Mouse (Mus musculus) midbrain, embryonic 13.5 days (tissue): Measurements from ENCODE around the gene Ptger4. TPM values are rescaled to one million over a fixed set of nuclear protein-coding genes. Genes with fewer than 3 reads are reported as not detected.

ENCODE experiments used
- ATAC-seq: fragments of 200-750 bp; cut with Nextera tagmentation; 2 replicates; pipeline ENCODE4 v1.8.0; 2017; ENCODE audit warnings: mild to moderate bottlenecking, moderate TSS enrichment, moderate library complexity
- H3K27ac ChIP-seq: fragments of 300-500 bp; sonication (generic); 2 replicates; pipeline ENCODE4 v1.5.1; 2015; ENCODE audit warnings: inconsistent platforms, mild to moderate bottlenecking, moderate library complexity
- H3K27me3 ChIP-seq: fragments of 300-500 bp; sonication (generic); 2 replicates; pipeline ENCODE4 v1.6.1; 2015; ENCODE audit warnings: mild to moderate bottlenecking, inconsistent platforms
- H3K36me3 ChIP-seq: fragments of 300-500 bp; sonication (generic); 2 replicates; pipeline ENCODE4 v1.6.1; 2015; ENCODE audit warnings: mild to moderate bottlenecking, inconsistent platforms
- H3K4me1 ChIP-seq: fragments of 300-500 bp; sonication (generic); replicated peaks from 2 replicates; pipeline ENCODE4 v1.6.1; 2015; ENCODE audit warnings: inconsistent platforms
- H3K4me2 ChIP-seq: fragments of 300-500 bp; sonication (generic); replicated peaks from 2 replicates; pipeline ENCODE4 v1.6.1; 2015; ENCODE audit warnings: moderate library complexity, mild to moderate bottlenecking, inconsistent platforms
- H3K4me3 ChIP-seq: fragments of 300-500 bp; sonication (generic); replicated peaks from 2 replicates; pipeline ENCODE4 v1.5.1; 2015; ENCODE audit warnings: mild to moderate bottlenecking, inconsistent platforms
- H3K9ac ChIP-seq: fragments of 300-500 bp; sonication (generic); replicated peaks from 2 replicates; pipeline ENCODE4 v1.6.1; 2015; ENCODE audit warnings: mild to moderate bottlenecking, inconsistent platforms
- H3K9me3 ChIP-seq: fragments of 300-500 bp; sonication (generic); 2 replicates; pipeline ENCODE4 v1.6.1; 2016; ENCODE audit warnings: mild to moderate bottlenecking, inconsistent platforms
- WGBS: fragments of 180-500 bp; shearing (Covaris S2); methylation state at CpG from one replicate; pipeline ENCODE4 v1.1.7; 2015; 5-methylcytosine and 5-hydroxymethylcytosine counted together
- polyA plus RNA-seq: library from polyadenylated mRNA; unstranded; fragments of >200 nt; fragmentation: Nextera tagmentation; extraction: Ambion mirVana; gene quantifications from 2 replicates; pipeline ENCODE4 v1.2.1, GENCODE M21; 2015

The Ptger4 gene
- polyA plus RNA-seq, 1 experiment from 2014 or later = 0.90 TPM

- WGBS = 59% methylated on average over 4 of the region's 4 CpGs
Measured at GRCm38 (mm10) chr15:5187116-5187515, 56.9 kb downstream of the Ptger4 start.

DNA sequence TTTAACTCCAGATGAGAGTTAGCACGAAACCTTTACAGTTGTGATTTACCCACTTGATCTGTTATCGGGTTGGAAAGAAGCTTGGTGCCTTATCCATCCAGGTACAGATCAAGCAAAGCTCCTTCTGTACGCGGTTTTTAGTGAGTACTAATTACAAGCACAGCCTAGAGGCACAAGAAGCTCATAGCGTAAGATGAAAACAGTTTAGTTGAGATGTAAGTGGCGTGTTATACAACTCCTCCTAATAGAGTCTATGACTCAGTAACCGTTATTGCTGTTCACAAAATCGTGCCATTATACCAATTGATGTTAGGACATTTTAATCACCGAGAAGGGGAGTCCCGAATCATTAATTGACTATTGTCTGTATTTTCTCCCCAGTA, 57.7 kb downstream of the Ptger4 start:
- peaks cover 7% of the 10 kb centered on the region for H3K36me3 ChIP-seq
- H3K27ac ChIP-seq = peak overlapping the region; percentile 85
- WGBS = 40% methylated on average over 10 of the region's 10 CpGs
- H3K9me3 ChIP-seq = no peaks in the 10 kb centered on the region
- H3K4me1 ChIP-seq = peaks cover 22% of the 10 kb centered on the region
- peak overlapping the region; percentile 81 for H3K9ac ChIP-seq
- peak overlapping the region; percentile 89 for H3K4me3 ChIP-seq
- peak; percentile 3 for ATAC-seq
- no peaks in the 10 kb centered on the region for H3K27me3 ChIP-seq
- peak overlapping the region; percentile 73 for H3K4me2 ChIP-seq

More at GRCm38 (mm10) chr15:5187116-5187515, 56.9 kb downstream of the Ptger4 start:
- Histone ChIP-seq H3K27ac (no peak overlapping the region), H3K4me2 (no peak overlapping the region), H3K4me1 (peaks cover 22% of the 10 kb centered on the region), H3K36me3 (peaks cover 12% of the 10 kb centered on the region), H3K27me3 (no peaks in the 10 kb centered on the region), H3K9ac (no peak overlapping the region), H3K4me3 (no peak overlapping the region), H3K9me3 (no peaks in the 10 kb centered on the region)
- ATAC-seq = no peak

GRCm38 (mm10) chr15:5185366-5186292, 58.4 kb downstream of the Ptger4 start, which contains the start of gene Ttc33:
Gene Ttc33 (plus strand): TSS chr15:5185525.
- H3K4me3 ChIP-seq = peak within 1 kb of the TSS; percentile 89
- peak within 1 kb of the TSS; percentile 73 for H3K4me2 ChIP-seq
- no peaks in the 10 kb centered on the region for H3K9me3 ChIP-seq
- H3K27me3 ChIP-seq = no peaks in the 10 kb centered on the region
- ATAC-seq = peak; percentile 95
- peaks cover 22% of the 10 kb centered on the region for H3K4me1 ChIP-seq
- peaks cover 6% of the 10 kb centered on the region; the same call in 1 of the 2 replicates for H3K36me3 ChIP-seq
- H3K27ac ChIP-seq = peak within 1 kb of the TSS; percentile 85
- WGBS = under 1% methylated on average over 55 of the region's 55 CpGs
- peak within 1 kb of the TSS; percentile 81 for H3K9ac ChIP-seq

- peak overlapping the region; percentile 85 for H3K27ac ChIP-seq
- peak overlapping the region; percentile 73 for H3K4me2 ChIP-seq
- H3K36me3 ChIP-seq = no peaks in the 10 kb centered on the region
- H3K9me3 ChIP-seq = no peaks in the 10 kb centered on the region
- 48% methylated on average over 10 of the region's 11 CpGs for WGBS
- H3K9ac ChIP-seq = peak overlapping the region; percentile 81
- H3K4me1 ChIP-seq = peaks cover 22% of the 10 kb centered on the region
- H3K27me3 ChIP-seq = no peaks in the 10 kb centered on the region
- ATAC-seq = peak; percentile 71
- H3K4me3 ChIP-seq = peak overlapping the region; percentile 89
Measured at GRCm38 (mm10) chr15:5184668-5185330, 59.2 kb downstream of the Ptger4 start.

GRCm38 (mm10) chr15:5173217-5173820, 70.7 kb downstream of the Ptger4 start:
- Histone ChIP-seq H3K36me3 (peaks cover 64% of the 10 kb centered on the region), H3K4me2 (no peak overlapping the region), H3K27me3 (no peaks in the 10 kb centered on the region), H3K9me3 (no peaks in the 10 kb centered on the region), H3K9ac (no peak overlapping the region), H3K4me1 (no peaks in the 10 kb centered on the region), H3K4me3 (no peak overlapping the region), H3K27ac (no peak overlapping the region)
- ATAC-seq = no peak
- 92% methylated on average over 12 of the region's 12 CpGs for WGBS

- 89% methylated on average over 12 of the region's 12 CpGs for WGBS
- Histone ChIP-seq H3K36me3 (peaks cover 56% of the 10 kb centered on the region), H3K27ac (no peak overlapping the region)
Measured at GRCm38 (mm10) chr15:5165121-5165773, 78.7 kb downstream of the Ptger4 start.

GRCm38 (mm10) chr15:5158827-5159226, 85.2 kb downstream of the Ptger4 start:
- no peak for ATAC-seq
- Histone ChIP-seq H3K27ac (no peak overlapping the region), H3K27me3 (no peaks in the 10 kb centered on the region), H3K36me3 (peaks cover 25% of the 10 kb centered on the region), H3K4me3 (no peak overlapping the region), H3K4me1 (peaks cover 10% of the 10 kb centered on the region), H3K9ac (no peak overlapping the region), H3K4me2 (no peak overlapping the region), H3K9me3 (no peaks in the 10 kb centered on the region)
- WGBS = 86% methylated on average over 6 of the region's 6 CpGs

More at GRCm38 (mm10) chr15:5165121-5165773, 78.7 kb downstream of the Ptger4 start:
- no peak for ATAC-seq
- Histone ChIP-seq H3K9me3 (no peaks in the 10 kb centered on the region), H3K27me3 (no peaks in the 10 kb centered on the region), H3K9ac (no peak overlapping the region), H3K4me2 (no peak overlapping the region), H3K4me1 (no peaks in the 10 kb centered on the region), H3K4me3 (no peak overlapping the region)

- no peak for ATAC-seq
- peaks cover 10% of the 10 kb centered on the region for H3K4me1 ChIP-seq
- H3K27ac ChIP-seq = no peak overlapping the region
- H3K36me3 ChIP-seq = peaks cover 12% of the 10 kb centered on the region
- no peaks in the 10 kb centered on the region for H3K9me3 ChIP-seq
- H3K4me3 ChIP-seq = no peak overlapping the region
- no peak overlapping the region for H3K9ac ChIP-seq
- WGBS = 81% methylated on average over 1 of the region's 1 CpGs
- no peak overlapping the region for H3K4me2 ChIP-seq
- H3K27me3 ChIP-seq = no peaks in the 10 kb centered on the region
Measured at GRCm38 (mm10) chr15:5157386-5157785, 86.6 kb downstream of the Ptger4 start.

Other genes with a start within 250 kb of the Ptger4 start
- gene C7, start 180.4 kb downstream of the Ptger4 start, polyA plus RNA-seq = not detected in 2 replicates
- 0.46 and 0.59 TPM in 2 replicates for gene Card6, start 135.6 kb downstream of the Ptger4 start, polyA plus RNA-seq
- 409 and 410 TPM in 2 replicates for gene Rpl37, start 127.5 kb downstream of the Ptger4 start, polyA plus RNA-seq
- 13.4 and 14.3 TPM in 2 replicates for gene Prkaa1, start 100.3 kb downstream of the Ptger4 start, polyA plus RNA-seq
- 57.2 and 59.7 TPM in 2 replicates for gene Ttc33, start 58.7 kb downstream of the Ptger4 start, polyA plus RNA-seq